Mouse (Mus musculus): ENCODE measurements at regions not wholly inside any gene's neighbourhood (a gene's known extent, or its start where the extent isn't known, plus 50 kb on each side); places are given as distances from the start of the nearest gene placed in this dataset.

- Histone ChIP-seq H3K4me3 (replicated peaks) (no peak overlapping the region), H3K4me2 (no peak overlapping the region), H3K9me3 (replicated peaks) (no peaks in the 10 kb centered on the region), H3K4me1 (peaks cover 8% of the 10 kb centered on the region; the same call in 1 of the 2 replicates), H3K36me3 (no peaks in the 10 kb centered on the region), H3K27me3 (replicated peaks) (peaks cover 8% of the 10 kb centered on the region), H3K9ac (replicated peaks) (no peak overlapping the region), H3K27ac (replicated peaks) (no peak overlapping the region)
- no peak for ATAC-seq (ENCODE audit: low FRiP score)
- WGBS: 52% methylated on average over 5 of the region's 5 CpGs
These were observed 237.8 kb downstream of the Snx10 start for GRCm38 (mm10) chr6:51761506-51761905.

DNA sequence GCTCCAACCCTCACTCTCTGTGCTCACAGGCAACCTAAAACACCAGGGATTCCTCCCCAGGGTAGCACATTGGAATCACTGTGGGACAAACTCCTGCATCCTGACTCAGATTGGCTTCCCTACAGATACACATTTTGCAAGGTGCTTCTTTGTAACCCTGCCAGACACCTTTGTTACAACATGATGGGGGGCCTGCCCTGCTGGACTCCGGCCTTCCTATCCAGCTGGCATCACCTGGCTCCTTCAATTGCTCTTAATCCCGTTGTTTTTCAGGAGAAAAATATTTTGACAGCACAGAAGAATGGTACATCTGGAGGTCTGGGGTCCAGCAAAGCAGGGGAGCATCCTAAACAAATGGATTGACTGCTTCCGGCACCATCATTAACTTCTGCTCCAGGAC lies 242.8 kb downstream of the Snx10 start:
- H3K36me3 ChIP-seq: no peaks in the 10 kb centered on the region
- H3K4me3 ChIP-seq (replicated peaks): no peak overlapping the region
- H3K9me3 ChIP-seq (replicated peaks): no peaks in the 10 kb centered on the region
- H3K27ac ChIP-seq (replicated peaks): no peak overlapping the region
- 21% methylated on average over 3 of the region's 3 CpGs for whole genome bisulfite sequencing
- ATAC-seq (ENCODE audit: low FRiP score): no peak
- H3K4me2 ChIP-seq: no peak overlapping the region
- no peak overlapping the region for H3K9ac ChIP-seq (replicated peaks)
- peaks cover 11% of the 10 kb centered on the region for H3K4me1 ChIP-seq
- H3K27me3 ChIP-seq (replicated peaks): peaks cover 20% of the 10 kb centered on the region

GRCm38 (mm10) chr6:51767582-51768341 lies 244.1 kb downstream of the Snx10 start:
- peak overlapping the region; percentile 26; the same call in 1 of the 2 replicates for H3K9ac ChIP-seq (replicated peaks)
- peaks cover 10% of the 10 kb centered on the region for H3K4me1 ChIP-seq
- H3K27ac ChIP-seq (replicated peaks): peak overlapping the region; percentile 3; the same call in 1 of the 2 replicates
- 6% methylated on average over 15 of the region's 15 CpGs for WGBS
- H3K27me3 ChIP-seq (replicated peaks): peaks cover 24% of the 10 kb centered on the region; the same call in 1 of the 2 replicates
- H3K9me3 ChIP-seq (replicated peaks): no peaks in the 10 kb centered on the region
- peak; percentile 66 for ATAC-seq (ENCODE audit: low FRiP score)
- peak overlapping the region; percentile 51 for H3K4me2 ChIP-seq
- H3K36me3 ChIP-seq: no peaks in the 10 kb centered on the region
- H3K4me3 ChIP-seq (replicated peaks): no peak overlapping the region

- peaks cover 17% of the 10 kb centered on the region; the same call in 1 of the 2 replicates for H3K27me3 ChIP-seq (replicated peaks)
- H3K4me1 ChIP-seq: peaks cover 10% of the 10 kb centered on the region
- H3K4me2 ChIP-seq: no peak overlapping the region
- no peak overlapping the region for H3K27ac ChIP-seq (replicated peaks)
- H3K9me3 ChIP-seq (replicated peaks): no peaks in the 10 kb centered on the region
- no peak overlapping the region for H3K9ac ChIP-seq (replicated peaks)
- 77% methylated on average over 9 of the region's 9 CpGs for WGBS
- H3K4me3 ChIP-seq (replicated peaks): no peak overlapping the region
- H3K36me3 ChIP-seq: no peaks in the 10 kb centered on the region
- no peak for ATAC-seq (ENCODE audit: low FRiP score)
These were observed 241.3 kb downstream of the Skap2 start for GRCm38 (mm10) chr6:51771001-51771400.

GRCm38 (mm10) chr6:51771424-51771823 lies 240.9 kb downstream of the Skap2 start:
- peaks cover 10% of the 10 kb centered on the region for H3K4me1 ChIP-seq
- H3K9me3 ChIP-seq (replicated peaks): no peaks in the 10 kb centered on the region
- ATAC-seq (ENCODE audit: low FRiP score): no peak
- H3K27me3 ChIP-seq (replicated peaks): peaks cover 16% of the 10 kb centered on the region; the same call in 1 of the 2 replicates
- no peak overlapping the region for H3K4me2 ChIP-seq
- no peaks in the 10 kb centered on the region for H3K36me3 ChIP-seq
- 25% methylated on average over 11 of the region's 11 CpGs for WGBS
- H3K4me3 ChIP-seq (replicated peaks): no peak overlapping the region
- H3K27ac ChIP-seq (replicated peaks): no peak overlapping the region
- H3K9ac ChIP-seq (replicated peaks): no peak overlapping the region

GRCm38 (mm10) chr6:51774771-51775170 lies 237.6 kb downstream of the Skap2 start:
- H3K4me3 ChIP-seq (replicated peaks): no peak overlapping the region
- H3K4me2 ChIP-seq: no peak overlapping the region
- no peak for ATAC-seq (ENCODE audit: low FRiP score)
- H3K27me3 ChIP-seq (replicated peaks): peaks cover 12% of the 10 kb centered on the region; the same call in 1 of the 2 replicates
- no peak overlapping the region for H3K9ac ChIP-seq (replicated peaks)
- 71% methylated on average over 3 of the region's 3 CpGs for WGBS
- no peaks in the 10 kb centered on the region for H3K36me3 ChIP-seq
- no peaks in the 10 kb centered on the region for H3K4me1 ChIP-seq
- H3K27ac ChIP-seq (replicated peaks): no peak overlapping the region
- no peaks in the 10 kb centered on the region for H3K9me3 ChIP-seq (replicated peaks)

GRCm38 (mm10) chr6:51785615-51786014 lies 226.7 kb downstream of the Skap2 start:
- H3K9ac ChIP-seq (replicated peaks): no peak overlapping the region
- peaks cover 16% of the 10 kb centered on the region for H3K4me1 ChIP-seq
- H3K27ac ChIP-seq (replicated peaks): no peak overlapping the region
- no peaks in the 10 kb centered on the region for H3K36me3 ChIP-seq
- 66% methylated on average over 3 of the region's 3 CpGs for WGBS
- no peak overlapping the region for H3K4me2 ChIP-seq
- no peak overlapping the region for H3K4me3 ChIP-seq (replicated peaks)
- ATAC-seq (ENCODE audit: low FRiP score): no peak
- peaks cover 15% of the 10 kb centered on the region for H3K27me3 ChIP-seq (replicated peaks)
- H3K9me3 ChIP-seq (replicated peaks): no peaks in the 10 kb centered on the region

GRCm38 (mm10) chr6:51786836-51787235 lies 225.5 kb downstream of the Skap2 start:
- ATAC-seq (ENCODE audit: low FRiP score): no peak
- Histone ChIP-seq H3K9me3 (replicated peaks) (no peaks in the 10 kb centered on the region), H3K4me2 (no peak overlapping the region), H3K4me1 (peaks cover 26% of the 10 kb centered on the region), H3K9ac (replicated peaks) (no peak overlapping the region), H3K4me3 (replicated peaks) (no peak overlapping the region), H3K36me3 (no peaks in the 10 kb centered on the region), H3K27ac (replicated peaks) (no peak overlapping the region), H3K27me3 (replicated peaks) (peaks cover 15% of the 10 kb centered on the region)
- 76% methylated on average over 3 of the region's 3 CpGs for WGBS

- no peaks in the 10 kb centered on the region for H3K36me3 ChIP-seq
- H3K27me3 ChIP-seq (replicated peaks): peaks cover 8% of the 10 kb centered on the region; the same call in 1 of the 2 replicates
- H3K9ac ChIP-seq (replicated peaks): no peak overlapping the region
- no peak overlapping the region for H3K4me3 ChIP-seq (replicated peaks)
- ATAC-seq (ENCODE audit: low FRiP score): no peak
- H3K4me1 ChIP-seq: peaks cover 34% of the 10 kb centered on the region
- H3K9me3 ChIP-seq (replicated peaks): no peaks in the 10 kb centered on the region
- no peak overlapping the region for H3K4me2 ChIP-seq
- WGBS: 78% methylated on average over 9 of the region's 9 CpGs
- no peak overlapping the region for H3K27ac ChIP-seq (replicated peaks)
These were observed 224.2 kb downstream of the Skap2 start for GRCm38 (mm10) chr6:51788156-51788555.

- WGBS: 28% methylated on average over 5 of the region's 5 CpGs
- no peak overlapping the region for H3K9ac ChIP-seq (replicated peaks)
- H3K27me3 ChIP-seq (replicated peaks): peaks cover 3% of the 10 kb centered on the region; the same call in 1 of the 2 replicates
- no peak overlapping the region for H3K4me3 ChIP-seq (replicated peaks)
- H3K4me1 ChIP-seq: peaks cover 34% of the 10 kb centered on the region
- H3K4me2 ChIP-seq: peak overlapping the region; percentile 13
- no peaks in the 10 kb centered on the region for H3K36me3 ChIP-seq
- peak overlapping the region; percentile 38 for H3K27ac ChIP-seq (replicated peaks)
- peak; percentile 88 for ATAC-seq (ENCODE audit: low FRiP score)
- H3K9me3 ChIP-seq (replicated peaks): no peaks in the 10 kb centered on the region
These were observed 222.1 kb downstream of the Skap2 start for GRCm38 (mm10) chr6:51790293-51790692.

- ATAC-seq (ENCODE audit: low FRiP score): peak; percentile 22; the same call in 1 of the 2 replicates
- peaks cover 34% of the 10 kb centered on the region for H3K4me1 ChIP-seq
- no peak overlapping the region for H3K9ac ChIP-seq (replicated peaks)
- H3K27me3 ChIP-seq (replicated peaks): peaks cover 3% of the 10 kb centered on the region; the same call in 1 of the 2 replicates
- H3K4me3 ChIP-seq (replicated peaks): no peak overlapping the region
- 52% methylated on average over 7 of the region's 7 CpGs for WGBS
- peak overlapping the region; percentile 13 for H3K4me2 ChIP-seq
- no peaks in the 10 kb centered on the region for H3K9me3 ChIP-seq (replicated peaks)
- H3K27ac ChIP-seq (replicated peaks): peak overlapping the region; percentile 38
- H3K36me3 ChIP-seq: no peaks in the 10 kb centered on the region
These were observed 221.7 kb downstream of the Skap2 start for GRCm38 (mm10) chr6:51790693-51791092.

DNA sequence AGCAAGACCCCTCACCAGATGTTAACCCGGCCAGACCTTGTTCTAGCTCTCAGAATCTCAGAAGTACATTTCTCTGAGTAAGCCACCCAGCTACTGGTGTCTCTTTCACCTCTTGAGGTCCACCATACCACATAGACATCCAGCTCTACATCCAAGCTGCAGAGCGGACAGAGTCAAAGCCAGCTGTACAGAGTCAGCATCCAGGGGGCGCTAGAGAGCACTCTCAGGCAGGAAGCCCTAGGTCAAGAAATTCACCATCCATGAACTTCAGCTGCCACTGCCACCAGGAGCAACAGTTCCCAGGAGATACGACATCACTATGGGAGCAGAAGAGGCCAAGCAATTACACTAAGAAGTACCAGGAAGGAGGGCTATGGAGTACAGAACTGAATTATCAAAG lies 217.0 kb downstream of the Skap2 start:
- H3K36me3 ChIP-seq: no peaks in the 10 kb centered on the region
- 59% methylated on average over 4 of the region's 4 CpGs for WGBS
- H3K9me3 ChIP-seq (replicated peaks): no peaks in the 10 kb centered on the region
- H3K27ac ChIP-seq (replicated peaks): no peak overlapping the region
- H3K27me3 ChIP-seq (replicated peaks): 0 out of 2 replicates have a peak, but pooled peaks cover 5% of the 10 kb centered on the region
- no peak overlapping the region for H3K4me2 ChIP-seq
- H3K9ac ChIP-seq (replicated peaks): no peak overlapping the region
- no peak for ATAC-seq (ENCODE audit: low FRiP score)
- no peak overlapping the region for H3K4me3 ChIP-seq (replicated peaks)
- peaks cover 21% of the 10 kb centered on the region for H3K4me1 ChIP-seq

Data from neural tube, embryonic 15.5 days (tissue).